Mouse (Mus musculus): ENCODE results near the gene Calr3.

The Calr3 gene

DNA sequence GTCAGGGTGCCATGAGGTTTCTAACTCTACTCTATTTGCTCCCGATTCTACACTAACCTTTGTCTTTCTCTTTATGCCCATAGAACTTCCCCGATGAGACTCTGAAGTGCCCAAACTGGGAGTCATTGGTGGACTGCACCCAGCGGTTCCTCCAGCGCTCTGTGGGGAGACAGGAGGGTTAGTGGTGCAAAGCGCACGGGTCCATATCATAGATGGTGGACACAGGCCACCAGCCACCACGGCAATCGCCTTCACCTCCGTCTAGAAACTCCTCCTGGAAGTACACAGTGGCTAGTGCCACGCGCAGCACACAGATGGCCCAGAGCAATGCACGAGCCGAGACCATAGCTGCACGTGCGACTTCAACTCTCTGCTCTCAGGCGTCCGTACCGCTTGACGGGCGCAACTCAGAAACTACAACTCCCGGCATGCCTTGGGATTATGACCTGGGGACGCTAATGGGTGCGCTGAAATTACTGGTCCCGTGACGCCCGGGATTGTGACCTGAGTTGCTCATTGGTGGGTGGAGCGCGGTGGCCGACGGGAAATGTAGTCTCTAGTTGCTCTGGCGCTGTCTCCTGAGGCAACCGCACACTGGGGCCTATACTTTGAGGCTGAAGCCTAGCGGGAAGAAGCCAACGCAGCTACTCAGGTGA, at the start of gene Calr3, which contains the start of gene 1700030K09Rik:
Gene Calr3 (minus strand): TSS at position 533 of the 656 bp plus-strand sequence.
Gene 1700030K09Rik (plus strand): TSS at position 543 of the 656 bp plus-strand sequence.
- DNase-seq (ENCODE audit: low read depth), result peak; percentile 98

DNA sequence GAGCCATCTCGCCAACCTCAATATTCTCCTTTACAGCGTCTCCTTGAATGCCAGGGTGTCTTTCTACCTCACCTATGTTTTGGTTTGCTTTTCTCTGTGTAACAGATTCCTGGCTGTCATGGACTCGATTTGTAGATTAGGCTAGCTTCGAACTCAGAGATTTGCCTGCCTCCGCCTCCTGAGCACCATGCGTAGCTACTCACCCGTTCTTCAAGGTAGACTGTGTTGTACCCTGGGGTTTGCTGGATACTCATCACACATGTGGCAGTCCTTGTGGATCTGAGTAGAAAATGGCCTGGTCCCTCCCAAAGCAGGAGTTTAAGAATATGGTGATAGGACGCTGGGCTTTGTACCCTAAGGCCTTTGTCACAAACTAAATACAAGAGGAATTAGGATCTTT, 49.7 kb upstream of the Calr3 start:
- DNase-seq (ENCODE audit: low read depth), result no peak

DNA sequence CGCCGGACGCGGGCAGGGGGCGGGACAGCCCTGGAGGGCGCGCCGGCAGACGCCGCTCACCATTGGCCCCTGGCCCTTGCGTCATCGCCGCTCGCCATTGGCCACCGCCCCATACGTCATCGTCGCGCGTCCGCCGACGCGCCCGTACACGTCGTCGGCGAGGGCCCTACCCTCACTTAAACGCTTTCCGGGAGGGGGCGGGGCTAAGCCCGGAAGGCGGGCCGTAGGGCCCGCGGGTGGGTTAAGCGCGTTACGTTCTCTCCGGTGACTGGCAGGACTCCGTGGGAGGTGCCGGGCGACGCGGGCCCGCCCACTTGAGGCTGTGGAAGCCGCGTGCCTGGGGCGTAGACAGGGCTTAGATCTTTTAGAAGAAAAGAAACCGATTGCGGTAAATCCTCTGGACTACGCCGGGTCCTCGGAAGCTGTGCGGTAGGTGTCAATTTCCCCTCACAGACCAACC, 49.0 kb upstream of the Calr3 start:
- peak; percentile 98 for DNase-seq (ENCODE audit: low read depth)

DNA sequence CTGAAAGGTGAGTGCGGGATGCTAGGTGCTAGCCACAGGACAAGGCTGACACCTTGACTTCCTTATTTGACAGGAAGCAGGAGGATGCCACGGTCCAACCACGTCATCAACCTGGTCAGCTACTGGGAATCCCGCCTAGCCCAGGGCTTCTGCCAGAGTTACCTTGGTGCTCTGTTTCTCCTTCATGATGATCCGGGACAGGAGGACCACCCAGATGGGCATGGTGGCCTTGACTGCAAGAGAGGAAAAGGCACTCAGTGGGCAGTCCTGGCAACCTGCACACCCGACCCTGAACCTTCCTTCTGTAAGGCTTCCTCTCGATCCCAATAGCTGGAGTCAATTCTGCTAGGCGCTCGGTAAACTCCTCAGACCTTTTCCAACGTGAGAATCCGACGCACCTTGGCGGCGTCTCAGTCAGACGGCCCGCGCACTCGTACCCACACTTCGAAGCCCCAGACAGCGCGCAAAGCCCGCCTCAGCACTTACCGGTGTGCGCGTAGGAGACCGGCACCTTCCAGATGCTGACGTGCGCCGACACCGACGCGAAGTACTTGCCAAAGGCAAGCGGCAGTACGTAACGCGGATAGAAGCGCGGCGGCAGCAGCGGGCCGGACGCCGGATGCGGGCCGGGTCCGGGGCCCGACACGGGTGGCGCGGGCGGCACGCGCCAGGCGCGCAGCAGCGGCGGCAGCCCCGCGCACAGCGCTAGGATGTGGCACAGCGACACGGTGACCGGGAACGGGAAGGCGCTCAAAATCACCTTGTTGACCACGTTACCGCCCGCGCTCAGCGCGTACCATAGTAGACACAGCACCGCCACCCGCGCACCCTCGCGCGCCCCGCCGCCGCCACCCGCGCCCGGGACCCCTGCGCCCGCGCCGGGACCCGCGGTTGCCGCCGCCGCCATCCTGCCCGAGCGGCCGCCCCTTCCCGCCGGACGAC, 48.3 kb upstream of the Calr3 start, which contains the start of gene Slc35e1:
Gene Slc35e1 (minus strand): TSS at position 935 of the 942 bp plus-strand sequence.
- no peak for DNase-seq (ENCODE audit: low read depth)

DNA sequence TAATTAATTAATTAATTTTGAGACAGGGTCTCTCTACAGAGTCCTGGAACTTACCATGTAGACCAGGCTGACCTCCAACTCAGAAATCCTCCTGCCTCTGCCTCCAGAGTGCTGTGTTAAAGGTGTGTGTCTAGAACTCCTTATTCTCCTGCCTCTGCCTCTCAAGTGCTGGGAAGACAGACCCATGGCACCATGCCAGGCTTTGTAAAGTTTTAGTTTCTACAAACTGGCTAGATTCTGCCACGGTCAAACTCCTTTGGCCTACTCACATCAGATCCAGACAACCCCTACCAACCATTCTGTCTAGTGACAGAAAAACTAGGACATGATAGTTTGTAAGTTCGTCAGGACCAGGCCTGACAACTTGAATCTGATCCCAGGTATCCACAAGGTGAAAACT, 47.3 kb upstream of the Calr3 start:
- no peak for DNase-seq (ENCODE audit: low read depth)

DNA sequence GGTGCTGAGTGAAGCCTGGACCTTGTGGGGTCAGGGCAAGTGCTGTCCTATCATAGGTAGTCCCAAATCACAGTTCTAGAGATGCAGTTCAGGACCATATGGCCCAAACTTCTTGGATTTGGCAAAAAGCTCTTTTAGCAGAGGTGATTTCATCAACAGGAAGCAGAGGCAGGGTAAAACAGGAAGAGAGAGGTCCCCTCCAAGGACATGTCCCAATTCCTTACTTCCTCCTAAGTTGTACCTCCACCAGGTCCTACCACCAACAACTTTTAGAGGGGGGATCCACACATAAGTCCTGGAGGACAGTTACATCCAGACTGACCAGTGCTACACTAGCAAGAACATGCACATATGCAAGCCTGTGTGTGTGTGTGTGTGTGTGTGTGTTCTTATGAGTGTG, 43.3 kb upstream of the Calr3 start:
- no peak for DNase-seq (ENCODE audit: low read depth)

DNA sequence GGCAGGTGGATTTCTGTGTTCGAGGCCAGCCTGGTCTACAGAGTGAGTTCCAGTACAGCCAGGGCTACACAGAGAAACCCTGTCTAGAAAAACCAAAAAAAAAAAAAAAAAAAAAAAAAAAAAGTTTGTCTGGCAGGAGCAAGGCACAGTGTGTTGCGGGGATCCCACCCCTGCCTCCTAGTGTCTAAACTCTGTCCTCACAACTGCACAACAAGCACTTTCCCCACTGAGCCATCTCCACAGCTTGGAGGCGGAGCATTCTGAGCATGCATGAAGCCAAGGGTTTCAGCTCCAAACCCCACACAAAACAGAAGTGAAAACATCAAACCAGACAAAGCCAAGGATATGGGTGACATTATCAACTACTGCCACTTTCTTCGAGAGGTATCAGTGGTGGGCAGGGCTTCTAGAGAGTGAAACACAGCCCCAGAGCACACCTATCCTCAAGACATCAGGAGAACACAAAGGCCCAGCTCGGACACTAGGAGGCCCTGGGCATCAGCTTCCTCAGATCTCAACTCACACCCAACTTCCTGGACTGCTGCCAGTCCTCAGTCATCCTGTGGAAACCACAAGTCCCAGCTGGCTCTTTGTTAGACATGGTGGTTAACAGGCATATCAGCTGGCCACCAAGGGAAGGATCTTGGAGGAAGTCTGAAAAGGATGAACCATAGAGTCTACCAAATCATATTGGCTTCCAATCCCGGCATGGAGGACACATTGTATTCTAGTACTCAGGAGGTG, 42.0 kb upstream of the Calr3 start:
- DNase-seq (ENCODE audit: low read depth), result no peak

DNA sequence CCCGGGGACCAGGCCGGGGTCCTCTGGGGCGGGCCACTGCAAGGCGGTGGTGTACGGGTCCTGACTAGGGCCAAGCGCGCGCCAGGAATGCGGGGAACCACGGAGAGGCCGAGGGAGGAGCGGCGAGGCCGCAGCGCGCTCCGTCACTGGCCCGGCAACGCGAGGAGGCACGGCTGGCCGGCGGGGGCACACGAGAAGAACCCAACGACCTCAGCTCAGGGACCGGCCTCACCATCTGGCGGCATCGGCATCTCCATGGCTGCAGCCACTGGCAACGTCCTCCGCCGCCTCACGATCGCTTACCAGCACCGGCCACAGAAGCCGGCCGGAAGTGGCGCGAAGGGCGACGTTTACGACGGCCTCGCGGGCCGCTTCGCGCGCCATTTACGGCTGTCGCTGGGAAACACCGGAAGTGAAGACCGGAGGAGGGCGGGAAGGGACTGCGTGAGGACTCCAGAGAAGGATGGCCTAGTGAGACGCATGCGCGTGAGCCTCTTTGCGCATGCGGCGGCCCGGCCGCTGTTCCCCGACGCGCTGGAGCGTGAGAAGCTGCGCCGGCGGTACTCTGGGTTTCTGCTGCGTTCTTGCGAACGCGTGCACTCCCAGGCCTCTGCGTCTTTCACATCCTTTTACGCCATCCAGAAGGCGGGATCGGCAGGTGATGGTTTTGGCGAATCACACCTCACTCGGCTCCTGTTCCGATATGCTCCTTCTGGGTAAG, 31.3 kb upstream of the Calr3 start, which contains the start of gene Cherp:
Gene Cherp (minus strand): TSS at position 401 of the 721 bp plus-strand sequence.
- peak; percentile 95 for DNase-seq (ENCODE audit: low read depth)

DNA sequence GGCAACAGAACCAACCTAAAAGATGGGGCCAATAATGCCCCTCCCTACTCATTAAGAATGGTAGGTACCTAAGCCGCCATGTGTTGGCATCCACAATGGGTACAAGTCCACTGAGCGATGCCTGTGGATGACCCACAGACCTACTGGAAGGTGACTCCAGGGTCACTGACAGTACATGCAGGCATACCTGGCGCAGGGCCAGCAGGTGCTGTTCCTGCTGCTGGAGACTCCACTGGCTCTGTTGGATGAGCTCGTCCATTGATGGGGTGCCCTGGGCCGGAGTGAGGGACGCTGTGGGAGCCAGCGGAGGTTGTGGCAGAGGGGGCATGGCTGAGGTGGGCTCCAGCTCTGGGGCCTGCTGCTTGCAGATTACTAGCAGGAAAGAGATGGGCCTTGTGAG, 27.0 kb upstream of the Calr3 start:
- no peak for DNase-seq (ENCODE audit: low read depth)

DNA sequence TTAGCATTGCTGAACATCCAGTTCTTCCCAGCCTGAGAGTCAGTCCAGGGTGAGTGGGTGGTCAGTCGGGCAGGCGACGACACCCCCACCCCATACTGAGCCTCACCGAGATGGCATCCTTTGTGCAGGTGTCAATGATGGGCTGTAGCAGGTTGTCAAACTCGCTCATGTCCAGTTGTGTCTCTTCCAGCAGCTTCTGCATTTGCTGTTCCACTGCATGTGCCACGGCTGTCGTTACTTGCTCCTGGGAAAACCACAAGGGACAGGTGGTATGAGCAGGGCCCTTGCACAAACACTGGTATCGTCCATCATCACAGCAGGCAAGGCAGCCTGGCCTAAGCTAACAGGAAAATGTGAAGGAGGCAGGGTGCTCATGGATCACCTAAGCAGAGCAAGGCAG, 26.3 kb upstream of the Calr3 start:
- no peak for DNase-seq (ENCODE audit: low read depth)

DNA sequence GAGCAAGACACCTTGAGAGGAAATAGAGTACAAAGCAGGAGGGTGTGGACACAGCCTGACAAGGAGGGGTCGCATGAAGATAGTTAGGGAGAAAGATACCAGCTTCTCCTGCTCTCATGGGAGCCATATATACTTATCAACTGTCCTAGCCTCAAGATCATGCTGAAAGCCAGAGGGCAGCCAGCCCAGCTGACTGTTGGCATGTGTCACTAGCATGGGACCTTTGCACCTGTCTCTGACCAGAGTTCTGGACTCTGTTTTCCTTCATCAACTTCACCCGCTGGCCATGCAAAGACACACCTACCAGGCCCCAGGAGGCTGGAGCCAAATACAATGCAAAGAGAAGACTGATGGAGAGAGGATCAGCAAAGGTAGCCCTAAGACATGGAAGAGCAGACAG, 25.6 kb upstream of the Calr3 start:
- DNase-seq (ENCODE audit: low read depth), result no peak

DNA sequence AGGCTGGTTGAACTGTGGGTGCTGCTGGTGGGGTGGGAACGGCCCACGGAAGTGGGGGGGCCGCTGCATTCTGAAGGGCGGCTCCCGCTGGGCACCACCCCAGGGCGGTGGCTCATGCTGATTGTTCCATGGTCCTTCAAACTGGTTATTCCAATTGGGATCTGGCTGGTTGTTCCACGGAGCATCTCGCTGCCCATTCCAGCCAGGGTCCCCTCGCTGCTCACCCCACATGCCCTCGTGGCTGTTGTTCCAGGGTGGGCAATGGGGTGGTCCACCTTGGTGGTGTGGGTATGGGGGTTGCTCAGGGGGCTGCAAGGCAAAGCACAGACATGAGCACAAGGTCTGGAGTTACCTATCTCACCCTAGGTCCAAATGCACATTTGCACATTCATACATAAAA, 20.5 kb upstream of the Calr3 start:
- DNase-seq (ENCODE audit: low read depth), result no peak

DNA sequence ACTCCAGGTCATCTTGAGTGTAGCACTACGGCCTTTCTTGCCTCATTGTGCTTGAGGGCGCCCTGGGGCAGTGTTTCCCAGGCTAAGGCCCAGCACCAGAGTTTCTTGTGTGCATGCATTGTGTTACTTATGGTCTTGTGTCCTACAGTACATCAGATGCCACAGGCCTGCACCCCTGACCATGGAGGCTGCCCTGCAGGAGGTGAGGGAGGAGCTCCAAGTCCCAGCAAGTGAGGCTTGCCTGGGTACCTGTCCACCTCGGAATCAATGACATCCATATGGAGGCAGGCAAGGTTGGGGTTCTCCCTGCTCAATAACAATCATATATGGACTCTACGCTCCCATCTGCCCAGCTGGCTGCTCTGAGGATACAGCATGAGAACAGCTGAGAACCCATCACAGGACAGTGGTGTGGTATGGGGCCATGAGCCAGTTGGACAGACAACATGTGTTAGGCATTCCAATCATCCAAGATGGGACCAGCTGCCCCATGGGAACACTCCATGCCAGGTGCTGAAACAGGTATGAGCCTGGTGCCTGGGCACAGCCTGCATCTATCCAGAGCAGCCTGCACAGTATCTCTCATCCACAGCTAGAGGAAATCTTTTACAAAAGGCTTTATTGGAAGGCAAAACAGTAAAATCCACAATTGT, 16.3 kb upstream of the Calr3 start:
- no peak for DNase-seq (ENCODE audit: low read depth)

DNA sequence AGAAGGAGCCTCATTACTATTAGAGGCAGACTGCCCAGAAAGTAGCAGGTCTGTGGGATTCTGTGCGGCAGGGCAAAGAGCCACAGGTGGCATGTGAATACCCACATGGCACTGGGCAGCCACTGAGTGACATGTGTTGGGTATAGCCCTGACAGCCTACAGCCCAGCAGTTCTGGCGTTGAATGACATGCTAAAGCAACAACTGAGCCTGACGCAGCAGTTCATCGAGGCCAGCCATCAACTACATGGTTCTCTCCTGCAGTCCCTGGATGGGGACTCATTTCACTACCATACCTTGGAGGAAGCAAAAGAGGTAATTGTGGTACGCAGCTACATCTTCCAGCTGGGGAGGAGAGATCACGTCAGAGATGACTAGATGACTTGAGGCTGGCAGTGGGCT, 14.8 kb upstream of the Calr3 start:
- no peak for DNase-seq (ENCODE audit: low read depth)

DNA sequence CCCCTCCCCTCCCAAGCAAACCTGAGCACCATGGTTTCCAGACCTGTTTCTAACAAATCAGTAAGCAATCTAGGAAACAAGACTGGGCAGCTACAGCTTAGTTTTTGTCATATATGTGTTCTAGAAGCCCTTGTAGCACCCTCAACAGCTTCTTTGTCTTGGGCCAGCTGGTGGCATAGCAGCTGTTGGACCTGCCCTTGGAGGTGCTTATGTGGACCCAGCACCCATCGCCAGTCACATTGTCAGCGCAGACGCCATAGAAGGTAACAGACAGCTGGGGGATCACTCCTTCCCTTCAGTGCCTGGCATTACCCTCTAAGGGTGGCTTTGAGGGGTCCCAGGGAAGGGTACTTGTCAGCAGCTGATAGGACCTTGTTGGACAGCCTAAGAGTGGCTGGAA, 14.1 kb upstream of the Calr3 start:
- DNase-seq (ENCODE audit: low read depth), result no peak

DNA sequence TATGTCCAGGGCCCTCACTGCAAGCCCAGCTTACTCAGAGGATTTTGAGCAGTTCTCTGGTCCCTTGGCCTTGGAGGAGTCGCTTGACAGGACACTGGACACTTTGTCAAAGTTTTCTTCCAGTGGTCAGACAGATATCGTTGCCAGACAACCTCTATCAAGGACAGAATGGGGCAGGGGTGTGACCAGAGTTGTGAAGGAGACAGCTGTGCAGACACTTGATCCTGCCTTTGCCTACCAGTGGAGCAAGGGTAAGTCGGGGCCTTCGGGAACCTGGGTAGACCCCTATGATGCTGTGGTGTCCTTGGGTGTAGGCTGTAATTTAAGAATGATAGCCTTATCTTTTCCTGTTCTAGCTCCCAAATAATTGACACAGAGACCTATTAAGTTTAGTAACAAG, 11.6 kb upstream of the Calr3 start:
- no peak for DNase-seq (ENCODE audit: low read depth)

DNA sequence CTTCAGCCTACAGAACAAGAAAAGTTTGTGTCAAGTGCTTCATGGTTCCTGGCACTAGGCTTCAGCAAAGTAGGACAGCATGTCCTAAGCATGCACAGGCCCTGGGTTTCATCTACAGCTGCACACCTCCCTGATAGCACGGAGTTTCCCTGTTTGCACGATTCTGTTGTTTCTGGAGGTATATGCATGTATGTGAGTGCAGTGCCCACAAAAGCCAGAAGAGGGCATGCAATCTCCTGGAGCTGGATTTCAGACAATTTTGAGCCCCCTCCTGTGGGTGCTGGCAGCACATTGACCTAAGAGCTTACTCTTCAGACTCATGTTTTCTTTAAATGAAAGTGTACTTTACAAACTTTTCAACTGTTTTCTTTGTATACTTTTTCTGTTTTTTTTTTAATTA, 10.2 kb upstream of the Calr3 start:
- no peak for DNase-seq (ENCODE audit: low read depth)

DNA sequence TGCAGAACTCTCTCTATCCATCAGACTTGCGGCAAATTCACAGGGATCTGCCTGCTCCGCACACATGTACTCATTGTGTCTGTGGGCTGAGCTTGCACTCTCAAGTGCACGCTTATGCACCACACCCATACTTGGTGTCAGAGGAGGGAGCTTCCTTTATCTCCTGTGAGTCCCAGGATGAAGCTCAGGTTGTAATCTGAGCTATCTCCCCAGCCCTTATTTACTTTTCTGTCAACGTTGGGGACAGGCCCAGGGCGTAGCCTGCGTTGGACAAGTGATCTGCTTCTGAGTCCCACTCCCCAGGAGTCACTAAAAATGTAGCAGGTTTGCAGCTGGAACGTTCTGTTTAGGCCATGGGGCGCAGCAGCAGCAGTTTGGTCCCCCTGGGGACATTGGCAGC, 7.8 kb upstream of the Calr3 start:
- DNase-seq (ENCODE audit: low read depth), result no peak

DNA sequence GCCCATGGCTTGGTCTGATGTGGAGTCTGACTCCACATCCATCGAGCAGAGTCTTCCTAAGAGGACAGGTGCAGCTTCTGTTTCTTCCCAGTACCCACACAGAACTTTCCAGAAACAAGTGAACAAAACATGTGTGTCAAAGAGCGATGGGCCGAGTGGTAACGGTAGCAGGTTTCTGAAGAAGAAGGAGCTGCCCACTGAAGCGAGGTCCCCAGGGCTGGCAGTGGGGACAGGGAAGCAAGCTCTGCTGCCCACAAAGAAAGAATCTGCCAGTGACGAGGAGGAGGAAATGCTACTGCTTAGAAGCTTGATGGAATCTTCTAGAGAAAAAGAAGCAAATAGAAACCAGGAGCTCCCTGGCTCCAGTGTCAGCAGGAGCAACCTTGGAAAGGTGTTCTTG, 1.4 kb upstream of the Calr3 start:
- DNase-seq (ENCODE audit: low read depth), result no peak

DNA sequence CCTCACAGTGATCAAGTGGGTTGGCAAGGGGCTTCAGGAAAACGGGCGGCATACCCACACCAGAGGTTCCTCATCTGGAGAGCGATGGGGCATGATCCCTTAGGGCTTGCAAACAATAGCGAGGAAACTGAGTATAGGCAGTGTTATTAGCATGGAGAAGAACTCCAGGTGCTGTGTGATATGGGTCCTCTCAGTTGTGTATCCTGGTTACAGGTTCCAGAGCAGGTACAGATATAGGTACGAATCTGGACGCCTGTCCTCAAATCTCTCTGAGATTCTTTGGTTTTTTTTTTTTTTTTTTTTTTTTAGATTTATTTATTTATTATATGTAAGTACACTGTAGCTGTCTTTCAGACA, 302 bp upstream of the Calr3 start:
- DNase-seq (ENCODE audit: low read depth), result no peak
